Mouse (Mus musculus): ENCODE data around the gene Mfsd5. TPM values are rescaled to one million over a fixed set of nuclear protein-coding genes. Genes with fewer than 3 reads are reported as not detected.
A peak's percentile ranks its signal among the peaks of the same experiment; 100 is the strongest.

Gene Mfsd5
- total and polyA plus RNA-seq, 3 experiments = 56.3 to 115 (median 83.6) TPM

DNA sequence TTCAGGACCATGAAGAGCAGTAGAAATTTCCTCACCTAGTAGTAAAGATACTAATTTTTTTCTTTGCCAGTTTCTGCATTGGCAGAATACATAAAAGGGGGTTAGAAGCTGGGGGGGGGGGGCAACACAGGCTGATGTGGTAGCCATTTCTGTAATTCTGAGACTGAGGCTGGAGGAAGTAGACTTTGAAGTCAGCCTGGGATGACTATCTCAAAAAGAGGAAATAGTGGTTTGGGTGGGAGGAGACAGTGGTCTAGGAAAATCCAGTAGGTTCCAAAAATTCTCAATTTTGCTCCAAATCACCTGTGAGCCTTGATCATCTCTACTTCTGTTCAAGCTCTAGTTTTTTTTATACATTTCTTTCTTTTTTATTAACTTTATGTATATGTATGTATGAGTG, 32.2 kb downstream of the Mfsd5 start:
- H3K4me1 ChIP-seq (ENCODE audit: control insufficient read depth in 1 of 2, insufficient read depth in 2 of 2, low read length in 2 of 2) = peaks cover 5% of the 10 kb centered on the region in 2 experiments
- H3K9me3 ChIP-seq (replicated peaks; ENCODE audit: insufficient read depth, low read length) = no peaks in the 10 kb centered on the region
- peak; percentile 84 for DNase-seq (ENCODE audit: low read depth, low spot score)
- TF ChIP-seq SIN3A (IDR thresholded peaks at IDR 0.05; ENCODE audit: low read length) (peak; percentile 32; the same call in 1 of the 2 replicates), UBTF (IDR thresholded peaks at IDR 0.05; ENCODE audit: borderline replicate concordance, insufficient read depth, low read depth, low read length) (no peak), RCOR1 (IDR thresholded peaks at IDR 0.05; ENCODE audit: low read depth, low read length) (peak; percentile 73), ZNF384 (IDR thresholded peaks at IDR 0.05; ENCODE audit: low read depth, low read length) (0 out of 2 replicates have a peak, but pooled peaks have one; percentile 15), POLR2AphosphoS2 (IDR thresholded peaks at IDR 0.05; ENCODE audit: low read length) (no peak), EP300 (IDR thresholded peaks at IDR 0.05; ENCODE audit: low read depth in 1 of 2, low read length in 2 of 2) (peak; percentile 42 to 78; a peak in 3 of 4 replicates), TBP (IDR thresholded peaks at IDR 0.05; ENCODE audit: low read depth, low read length) (0 out of 2 replicates have a peak, but pooled peaks have one; percentile 17), ETS1 (IDR thresholded peaks at IDR 0.05; ENCODE audit: low read depth, low read length) (peak; percentile 39; the same call in 1 of the 2 replicates)
- H3K9ac ChIP-seq (ENCODE audit: control insufficient read depth, low read depth, low read length, poor library complexity, severe bottlenecking) = no peak overlapping the region
- no peak overlapping the region for H3K27ac ChIP-seq (ENCODE audit: control insufficient read depth, low read depth, low read length)
- no peaks in the 10 kb centered on the region for H3K79me2 ChIP-seq (ENCODE audit: control insufficient read depth, insufficient read depth, low read length, poor library complexity)
- no peaks in the 10 kb centered on the region for H3K27me3 ChIP-seq (ENCODE audit: control insufficient read depth in 1 of 2, insufficient read depth in 2 of 2, low read length in 2 of 2)
- no peak overlapping the region for H3K4me3 ChIP-seq (ENCODE audit: control insufficient read depth in 1 of 2, insufficient read depth in 1 of 2, low read depth in 2 of 2, low read length in 2 of 2)
- H3K36me3 ChIP-seq (ENCODE audit: control insufficient read depth in 1 of 2, insufficient read depth in 2 of 2, low read length in 2 of 2) = peaks cover 8 to 33% of the 10 kb centered on the region in 2 experiments

DNA sequence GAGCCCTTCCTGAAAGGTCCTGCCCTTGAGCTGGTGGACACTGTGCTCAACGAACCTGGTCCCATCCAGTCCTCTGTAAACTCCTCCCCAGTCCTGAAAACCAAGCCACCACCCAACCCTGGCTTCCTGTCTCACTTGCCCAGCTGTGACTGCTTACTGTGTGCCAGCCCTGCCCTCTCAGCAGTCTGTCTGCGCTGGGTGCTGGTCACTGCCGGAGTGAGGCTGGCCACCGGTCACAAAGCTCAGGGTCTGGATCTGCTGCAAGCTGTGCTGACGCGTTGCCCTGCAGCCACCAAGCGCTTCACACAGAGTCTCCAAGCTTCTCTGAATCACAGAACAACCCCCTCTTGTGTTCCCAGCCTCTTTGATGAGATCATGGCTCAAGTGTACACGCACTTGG, 36.0 kb downstream of the Mfsd5 start:
- no peak overlapping the region for H3K27ac ChIP-seq (ENCODE audit: control insufficient read depth, low read depth, low read length)
- TF ChIP-seq ZC3H11A (IDR thresholded peaks at IDR 0.05; ENCODE audit: low read depth, low read length) (no peak), CHD1 (IDR thresholded peaks at IDR 0.05; ENCODE audit: low read depth, low read length) (no peak), TBP (IDR thresholded peaks at IDR 0.05; ENCODE audit: low read depth, low read length) (no peak), RCOR1 (IDR thresholded peaks at IDR 0.05; ENCODE audit: low read depth, low read length) (no peak), MAFK (IDR thresholded peaks at IDR 0.05; ENCODE audit: borderline replicate concordance, low read depth, low read length) (no peak), MYC (IDR thresholded peaks at IDR 0.05; ENCODE audit: low read depth, low read length) (no peak), BHLHE40 (IDR thresholded peaks at IDR 0.05; ENCODE audit: borderline replicate concordance, low read depth, low read length) (no peak), MYB (IDR thresholded peaks at IDR 0.05; ENCODE audit: low read depth, low read length) (no peak), TCF12 (IDR thresholded peaks at IDR 0.05; ENCODE audit: low read depth, low read length) (no peak), ZKSCAN1 (IDR thresholded peaks at IDR 0.05; ENCODE audit: low read depth, low read length) (no peak), SIN3A (IDR thresholded peaks at IDR 0.05; ENCODE audit: low read length) (no peak), CTCF (IDR thresholded peaks at IDR 0.05 in 2 of 3, conservative IDR thresholded peaks at IDR 0.05 in 1 of 3; ENCODE audit: control insufficient read depth in 1 of 3, insufficient read depth in 1 of 3, low read depth in 2 of 3, low read length in 3 of 3, poor library complexity in 1 of 3, severe bottlenecking in 1 of 3) (no peak), TAL1 (IDR thresholded peaks at IDR 0.05; ENCODE audit: low read length) (no peak), UBTF (IDR thresholded peaks at IDR 0.05; ENCODE audit: borderline replicate concordance, insufficient read depth, low read depth, low read length) (no peak), RAD21 (IDR thresholded peaks at IDR 0.05; ENCODE audit: low read depth, low read length) (no peak)
- no peaks in the 10 kb centered on the region for H3K79me2 ChIP-seq (ENCODE audit: control insufficient read depth, insufficient read depth, low read length, poor library complexity)
- H3K9ac ChIP-seq (ENCODE audit: control insufficient read depth, low read depth, low read length, poor library complexity, severe bottlenecking) = no peak overlapping the region
- no peak overlapping the region for H3K4me3 ChIP-seq (ENCODE audit: control insufficient read depth in 1 of 2, insufficient read depth in 1 of 2, low read depth in 2 of 2, low read length in 2 of 2)
- H3K36me3 ChIP-seq (ENCODE audit: control insufficient read depth in 1 of 2, insufficient read depth in 2 of 2, low read length in 2 of 2) = peaks cover 8 to 37% of the 10 kb centered on the region in 2 experiments
- no peaks in the 10 kb centered on the region for H3K27me3 ChIP-seq (ENCODE audit: control insufficient read depth in 1 of 2, insufficient read depth in 2 of 2, low read length in 2 of 2)
- H3K9me3 ChIP-seq (replicated peaks; ENCODE audit: insufficient read depth, low read length) = no peaks in the 10 kb centered on the region
- DNase-seq (ENCODE audit: low read depth, low spot score) = no peak
- peaks cover 5% of the 10 kb centered on the region in 2 experiments for H3K4me1 ChIP-seq (ENCODE audit: control insufficient read depth in 1 of 2, insufficient read depth in 2 of 2, low read length in 2 of 2)

All from MEL (cell line).